Mouse (Mus musculus) embryonic fibroblast, embryonic 13.5 days (primary cell): ENCODE measurements around the gene Rnf212.

ENCODE experiments used
- CTCF ChIP-seq: IDR thresholded peaks from 2 replicates; pipeline ENCODE4 v1.5.1; 2011; ENCODE audit warnings: mild to moderate bottlenecking, control low read depth, low read length, moderate library complexity, borderline replicate concordance; ENCODE audit not compliant: insufficient read depth
- POLR2A ChIP-seq: IDR thresholded peaks from 2 replicates; pipeline ENCODE4 v1.6.1; 2011; ENCODE audit warnings: low read depth, mild to moderate bottlenecking, control low read depth, low read length, moderate library complexity

GRCm38 (mm10) chr5:108713691-108714090 is 61.1 kb downstream of the Rnf212 start:
- TF ChIP-seq CTCF (no peak), POLR2A (no peak)
